Mouse (Mus musculus): ENCODE results near the gene Eif5a. TPM values are rescaled to one million over a fixed set of nuclear protein-coding genes. Genes with fewer than 3 reads are reported as not detected.
"Not testable (repeated sequence)": the region's sequence is repeated elsewhere in the genome, so short reads cannot be mapped to it uniquely, and the experiment has no call there.

Eif5a gene
- polyA plus RNA-seq, 1 experiment from 2014 or later = 1,562 TPM

- peaks cover 48% of the 10 kb centered on the region for H3K4me1 ChIP-seq
Observed at GRCm38 (mm10) chr11:69917379-69917948, 4.3 kb downstream of the Eif5a start.

GRCm38 (mm10) chr11:69916652-69917378 lies 4.9 kb downstream of the Eif5a start:
- H3K4me1 ChIP-seq = peaks cover 45% of the 10 kb centered on the region
- H3K4me2 ChIP-seq (replicated peaks) = not testable (repeated sequence)
- 59% methylated on average over 7 of the region's 7 CpGs for WGBS

More at GRCm38 (mm10) chr11:69917379-69917948, 4.3 kb downstream of the Eif5a start:
- WGBS = 84% methylated on average over 8 of the region's 8 CpGs
- no peak overlapping the region for H3K4me2 ChIP-seq (replicated peaks)
- H3K4me3 ChIP-seq = no peak overlapping the region
- peaks cover 59% of the 10 kb centered on the region for H3K36me3 ChIP-seq
- H3K9me3 ChIP-seq = no peaks in the 10 kb centered on the region
- H3K27ac ChIP-seq = no peak overlapping the region
- no peak for ATAC-seq (ENCODE audit: low FRiP score, low read depth)
- no peaks in the 10 kb centered on the region for H3K27me3 ChIP-seq
- H3K9ac ChIP-seq = no peak overlapping the region

GRCm38 (mm10) chr11:69915667-69916627 lies 5.8 kb downstream of the Eif5a start:
- Histone ChIP-seq H3K4me3 (peak overlapping the region; percentile 87), H3K9me3 (no peaks in the 10 kb centered on the region), H3K4me1 (peaks cover 45% of the 10 kb centered on the region), H3K27me3 (no peaks in the 10 kb centered on the region), H3K27ac (no peak overlapping the region), H3K9ac (peak overlapping the region; percentile 3; the same call in 1 of the 2 replicates), H3K36me3 (peaks cover 74% of the 10 kb centered on the region), H3K4me2 (replicated peaks) (peak overlapping the region; percentile 81)
- WGBS = 76% methylated on average over 5 of the region's 5 CpGs
- ATAC-seq (ENCODE audit: low FRiP score, low read depth) = no peak

More at GRCm38 (mm10) chr11:69916652-69917378, 4.9 kb downstream of the Eif5a start:
- not testable (repeated sequence) for H3K4me3 ChIP-seq; H3K9ac ChIP-seq; ATAC-seq (ENCODE audit: low FRiP score, low read depth); H3K27ac ChIP-seq; H3K9me3 ChIP-seq; H3K27me3 ChIP-seq
- H3K36me3 ChIP-seq = peaks cover 65% of the 10 kb centered on the region

- H3K27ac ChIP-seq = no peak overlapping the region
- H3K36me3 ChIP-seq = peaks cover 84% of the 10 kb centered on the region
- H3K9ac ChIP-seq = peak overlapping the region; percentile 92
- H3K4me3 ChIP-seq = peak overlapping the region; percentile 87
- peak overlapping the region; percentile 81 for H3K4me2 ChIP-seq (replicated peaks)
- no peak for ATAC-seq (ENCODE audit: low FRiP score, low read depth)
- 32% methylated on average over 9 of the region's 9 CpGs for WGBS
- peaks cover 45% of the 10 kb centered on the region for H3K4me1 ChIP-seq
- H3K9me3 ChIP-seq = no peaks in the 10 kb centered on the region
- no peaks in the 10 kb centered on the region for H3K27me3 ChIP-seq
Observed at GRCm38 (mm10) chr11:69914917-69915430, 6.8 kb downstream of the Eif5a start.

- no peaks in the 10 kb centered on the region for H3K27me3 ChIP-seq
- ATAC-seq (ENCODE audit: low FRiP score, low read depth) = no peak
- WGBS = under 1% methylated on average over 17 of the region's 17 CpGs
- peak overlapping the region; percentile 92 for H3K9ac ChIP-seq
- H3K27ac ChIP-seq = peak overlapping the region; percentile 92
- peaks cover 41% of the 10 kb centered on the region for H3K4me1 ChIP-seq
- no peaks in the 10 kb centered on the region for H3K9me3 ChIP-seq
- H3K36me3 ChIP-seq = peaks cover 88% of the 10 kb centered on the region
- peak overlapping the region; percentile 87 for H3K4me3 ChIP-seq
- peak overlapping the region; percentile 81 for H3K4me2 ChIP-seq (replicated peaks)
Observed at GRCm38 (mm10) chr11:69914372-69914764, 7.4 kb downstream of the Eif5a start.

- peak within 1 kb of the TSS; percentile 81 for H3K4me2 ChIP-seq (replicated peaks)
- ATAC-seq (ENCODE audit: low FRiP score, low read depth) = peak; percentile 91
- H3K4me3 ChIP-seq = peak within 1 kb of the TSS; percentile 87
- 2% methylated on average over 61 of the region's 61 CpGs for WGBS
- peaks cover 88% of the 10 kb centered on the region for H3K36me3 ChIP-seq
- H3K9ac ChIP-seq = peak within 1 kb of the TSS; percentile 92
- no peaks in the 10 kb centered on the region for H3K27me3 ChIP-seq
- H3K9me3 ChIP-seq = no peaks in the 10 kb centered on the region
- H3K27ac ChIP-seq = peak within 1 kb of the TSS; percentile 92
- H3K4me1 ChIP-seq = peaks cover 35% of the 10 kb centered on the region
Observed at GRCm38 (mm10) chr11:69913554-69914371, 8.0 kb downstream of the Eif5a start, which contains the start of gene Gps2. Gene Gps2, plus strand, starts transcription at chr11:69913888.

- peak overlapping the region; percentile 92; the same call in 1 of the 2 replicates for H3K27ac ChIP-seq
- no peak for ATAC-seq (ENCODE audit: low FRiP score, low read depth)
- H3K9ac ChIP-seq = peak overlapping the region; percentile 92
- H3K9me3 ChIP-seq = no peaks in the 10 kb centered on the region
- H3K4me1 ChIP-seq = peaks cover 27% of the 10 kb centered on the region
- H3K4me3 ChIP-seq = peak overlapping the region; percentile 87
- peaks cover 88% of the 10 kb centered on the region for H3K36me3 ChIP-seq
- H3K4me2 ChIP-seq (replicated peaks) = peak overlapping the region; percentile 81
- H3K27me3 ChIP-seq = no peaks in the 10 kb centered on the region
- 78% methylated on average over 15 of the region's 15 CpGs for WGBS
Observed at GRCm38 (mm10) chr11:69912716-69913530, 8.8 kb downstream of the Eif5a start.

GRCm38 (mm10) chr11:69911701-69912100 lies 10.1 kb downstream of the Eif5a start:
- Histone ChIP-seq H3K9me3 (no peaks in the 10 kb centered on the region), H3K9ac (no peak overlapping the region), H3K36me3 (peaks cover 88% of the 10 kb centered on the region), H3K27me3 (no peaks in the 10 kb centered on the region), H3K4me1 (peaks cover 27% of the 10 kb centered on the region), H3K4me3 (no peak overlapping the region), H3K27ac (no peak overlapping the region), H3K4me2 (replicated peaks) (no peak overlapping the region)
- no peak for ATAC-seq (ENCODE audit: low FRiP score, low read depth)
- WGBS = 98% methylated on average over 6 of the region's 6 CpGs

- no peak overlapping the region for H3K27ac ChIP-seq
- no peaks in the 10 kb centered on the region for H3K9me3 ChIP-seq
- no peak overlapping the region for H3K4me2 ChIP-seq (replicated peaks)
- no peak for ATAC-seq (ENCODE audit: low FRiP score, low read depth)
- H3K9ac ChIP-seq = no peak overlapping the region
- H3K4me3 ChIP-seq = no peak overlapping the region
- H3K4me1 ChIP-seq = peaks cover 22% of the 10 kb centered on the region
- no peaks in the 10 kb centered on the region for H3K27me3 ChIP-seq
- peaks cover 88% of the 10 kb centered on the region for H3K36me3 ChIP-seq
- WGBS = 91% methylated on average over 17 of the region's 17 CpGs
Observed at GRCm38 (mm10) chr11:69910781-69911560, 10.8 kb downstream of the Eif5a start.

- no peak overlapping the region for H3K9ac ChIP-seq
- WGBS = 94% methylated on average over 8 of the region's 8 CpGs
- H3K36me3 ChIP-seq = peaks cover 88% of the 10 kb centered on the region
- ATAC-seq (ENCODE audit: low FRiP score, low read depth) = no peak
- H3K27me3 ChIP-seq = no peaks in the 10 kb centered on the region
- no peak overlapping the region for H3K4me3 ChIP-seq
- no peak overlapping the region for H3K27ac ChIP-seq
- H3K4me1 ChIP-seq = peaks cover 14% of the 10 kb centered on the region
- H3K9me3 ChIP-seq = no peaks in the 10 kb centered on the region
- H3K4me2 ChIP-seq (replicated peaks) = no peak overlapping the region
Observed at GRCm38 (mm10) chr11:69910177-69910576, 11.6 kb downstream of the Eif5a start.

All from limb, embryonic 13.5 days (tissue).